Comparison of ENCODE assay signal across 8 mouse cellular contexts in the genomic region with DNA sequence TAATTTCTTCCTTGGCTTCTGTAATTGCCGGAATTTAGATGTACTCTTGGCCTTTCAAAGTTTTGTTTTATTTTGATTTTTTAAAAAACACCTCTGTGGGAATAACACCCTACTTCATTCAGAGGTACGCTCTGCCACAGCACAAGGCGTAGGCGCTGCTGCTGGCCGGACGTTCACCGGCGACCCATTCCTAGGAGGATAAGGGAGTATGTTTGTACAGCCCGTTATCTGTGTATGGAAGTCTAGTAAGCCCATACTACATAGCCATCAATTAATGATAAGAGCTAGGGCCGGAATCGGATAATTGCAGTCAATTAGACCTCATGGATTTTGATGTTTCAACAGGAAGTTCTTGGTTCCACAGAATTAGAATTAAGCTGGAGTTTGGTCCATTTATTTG. TPM values are rescaled to one million over a fixed set of nuclear protein-coding genes. Genes with fewer than 3 reads are reported as not detected.
DNase-seq lines count a peak whose midpoint lies in the region; ATAC-seq and TF ChIP-seq lines count a peak whose summit lies in the region.

No protein-coding gene starts in this region.

- WGBS in forebrain, embryonic 12.5 days: 2% methylated on average over 11 of the region's 11 CpGs
- under 1% methylated on average over 11 of the region's 11 CpGs for WGBS in intestine, embryonic 16.5 days
- WGBS in macrophage (ENCODE audit: missing documents): 2% methylated on average over 11 of the region's 11 CpGs

- DNase-seq in cerebellum, postnatal 10 days: peak; percentile 14 to 30
- no peak for DNase-seq in cerebellum, adult 8-10 months
- peak; percentile 60 for DNase-seq in MEL (ENCODE audit: low read depth, low spot score)
- DNase-seq in thymus, postnatal 10 days (ENCODE audit: low spot score in 2 of 2): peak; percentile 12 to 18
- no peak for DNase-seq in right cerebral cortex, postnatal 4 days

- no peak for TF ChIP-seq POLR2A in MEL (IDR thresholded peaks at IDR 0.05; ENCODE audit: control insufficient read depth in 1 of 2, insufficient read depth in 1 of 2, low read depth in 1 of 2, low read length in 2 of 2, poor library complexity in 1 of 2)

- peak overlapping the region; percentile 86 to 92 for H3K4me3 ChIP-seq in MEL (ENCODE audit: control insufficient read depth in 1 of 2, insufficient read depth in 1 of 2, low read depth in 2 of 2, low read length in 2 of 2)
- peak overlapping the region; percentile 96 for H3K4me3 ChIP-seq in forebrain, embryonic 12.5 days (replicated peaks)
- H3K4me3 ChIP-seq in intestine, embryonic 16.5 days (ENCODE audit: low read length): peak overlapping the region; percentile 98
- peak overlapping the region; percentile 92 for H3K4me3 ChIP-seq in macrophage (ENCODE audit: inconsistent target)

- H3K79me2 ChIP-seq in MEL (ENCODE audit: control insufficient read depth, insufficient read depth, low read length, poor library complexity) (peaks cover 22% of the 10 kb centered on the region), macrophage (ENCODE audit: inconsistent target) (peaks cover 53% of the 10 kb centered on the region)

- no peak for TF ChIP-seq CTCF in MEL (IDR thresholded peaks at IDR 0.05 in 2 of 3, conservative IDR thresholded peaks at IDR 0.05 in 1 of 3; ENCODE audit: control insufficient read depth in 1 of 3, insufficient read depth in 1 of 3, low read depth in 2 of 3, low read length in 3 of 3, poor library complexity in 1 of 3, severe bottlenecking in 1 of 3)

- H3K9me3 ChIP-seq in MEL (replicated peaks; ENCODE audit: insufficient read depth, low read length): no peaks in the 10 kb centered on the region
- no peaks in the 10 kb centered on the region for H3K9me3 ChIP-seq in forebrain, embryonic 12.5 days
- no peaks in the 10 kb centered on the region for H3K9me3 ChIP-seq in intestine, embryonic 16.5 days (ENCODE audit: control insufficient read depth, low read length)

- peaks cover 0 to 3% of the 10 kb centered on the region in 2 experiments; a peak in 1 of 4 replicates for H3K4me1 ChIP-seq in MEL (ENCODE audit: control insufficient read depth in 1 of 2, insufficient read depth in 2 of 2, low read length in 2 of 2)
- peaks cover 9% of the 10 kb centered on the region for H3K4me1 ChIP-seq in forebrain, embryonic 12.5 days
- peaks cover 2% of the 10 kb centered on the region; the same call in 1 of the 2 replicates for H3K4me1 ChIP-seq in intestine, embryonic 16.5 days (ENCODE audit: control insufficient read depth, insufficient read depth, low read length)

- TF ChIP-seq EP300 in MEL (IDR thresholded peaks at IDR 0.05; ENCODE audit: low read depth in 1 of 2, low read length in 2 of 2): peak in 1 of 2 experiments; percentile 1; a peak in 1 of 4 replicates

- peak overlapping the region; percentile 69 for H3K27ac ChIP-seq in MEL (ENCODE audit: control insufficient read depth, low read depth, low read length)
- peak overlapping the region; percentile 78 for H3K27ac ChIP-seq in forebrain, embryonic 12.5 days
- peak overlapping the region; percentile 88 for H3K27ac ChIP-seq in intestine, embryonic 16.5 days (ENCODE audit: low read length)
- H3K27ac ChIP-seq in macrophage: peak overlapping the region; percentile 24; the same call in 1 of the 2 replicates

- peak; percentile 56; the same call in 1 of the 2 replicates for ATAC-seq in forebrain, embryonic 12.5 days (ENCODE audit: low FRiP score)
- peak; percentile 56 for ATAC-seq in intestine, embryonic 16.5 days

- H3K9ac ChIP-seq in MEL (ENCODE audit: control insufficient read depth, low read depth, low read length, poor library complexity, severe bottlenecking): peak overlapping the region; percentile 91
- H3K9ac ChIP-seq in forebrain, embryonic 12.5 days: peak overlapping the region; percentile 92
- peak overlapping the region; percentile 92 for H3K9ac ChIP-seq in intestine, embryonic 16.5 days (ENCODE audit: low read depth, low read length)

- no peak for TF ChIP-seq RAD21 in MEL (IDR thresholded peaks at IDR 0.05; ENCODE audit: low read depth, low read length)

- peaks cover 8 to 13% of the 10 kb centered on the region in 2 experiments for H3K27me3 ChIP-seq in MEL (ENCODE audit: control insufficient read depth in 1 of 2, insufficient read depth in 2 of 2, low read length in 2 of 2)
- no peaks in the 10 kb centered on the region for H3K27me3 ChIP-seq in forebrain, embryonic 12.5 days
- H3K27me3 ChIP-seq in intestine, embryonic 16.5 days (replicated peaks; ENCODE audit: control insufficient read depth, insufficient read depth, low read length): no peaks in the 10 kb centered on the region

- peaks cover 0 to 7% of the 10 kb centered on the region in 2 experiments; a peak in 2 of 4 replicates for H3K36me3 ChIP-seq in MEL (ENCODE audit: control insufficient read depth in 1 of 2, insufficient read depth in 2 of 2, low read length in 2 of 2)
- peaks cover 24% of the 10 kb centered on the region for H3K36me3 ChIP-seq in forebrain, embryonic 12.5 days (replicated peaks)
- peaks cover 8% of the 10 kb centered on the region; the same call in 1 of the 2 replicates for H3K36me3 ChIP-seq in intestine, embryonic 16.5 days (ENCODE audit: control insufficient read depth, insufficient read depth, low read length)
- peaks cover 13% of the 10 kb centered on the region for H3K36me3 ChIP-seq in macrophage (ENCODE audit: inconsistent target)

- peak overlapping the region; percentile 72 for H3K4me2 ChIP-seq in forebrain, embryonic 12.5 days
- peak overlapping the region; percentile 55 for H3K4me2 ChIP-seq in intestine, embryonic 16.5 days (ENCODE audit: low read depth, low read length)

TF ChIP-seq in MEL, 35 proteins besides CTCF, POLR2A, EP300 and RAD21:
- TF ChIP-seq MAX (IDR thresholded peaks at IDR 0.05; ENCODE audit: low read length) (no peak), GATA1 (IDR thresholded peaks at IDR 0.05; ENCODE audit: low read depth, low read length) (peak; percentile 49; the same call in 1 of the 2 replicates)

RNA-seq across cellular contexts. Expression of gene Cnep1r1, which starts 0.5 kb away (rescaled TPM):
- 12.1 and 12.8 TPM in 2 replicates for total RNA-seq in MEL (2012; rRNA removed)
- 10 to 100 TPM in 1 of 2 experiments, not detected in 1; 31.2 TPM for polyA plus RNA-seq in MEL (2012; ENCODE audit: insufficient read depth in 1 of 2, insufficient read length in 2 of 2, low read depth in 1 of 2, low replicate concordance in 2 of 2, missing spikeins in 1 of 2)
- polyA plus RNA-seq in forebrain, embryonic 12.5 days (2016; fragmentation: Nextera tagmentation; extraction: Ambion mirVana): 51.4 and 52.0 TPM in 2 replicates
- 35.6 and 35.8 TPM in 2 replicates for polyA plus RNA-seq in intestine, embryonic 16.5 days (2015; fragmentation: Nextera tagmentation; extraction: Ambion mirVana)
- 10 to 100 TPM; 16.3 to 64.2 (median 41.8) TPM for total RNA-seq in macrophage (2018; cell fraction: chromatin; rRNA removed)
- 10 to 100 TPM; 28.4 to 38.7 (median 34.9) TPM for total RNA-seq in macrophage (2018; cell fraction: cytosol; rRNA removed)
- total RNA-seq in macrophage (2018; cell fraction: nucleus; rRNA removed): 10 to 100 TPM; 18.3 to 71.2 (median 47.5) TPM
- polyA plus RNA-seq in macrophage (2018): 35.1 to 43.4 TPM (median 37.8 TPM) in 3 replicates

RNA-seq across cellular contexts. Expression of gene Heatr3, which starts 18.6 kb away (rescaled TPM):
- total RNA-seq in MEL (2012; rRNA removed): 52.9 and 60.3 TPM in 2 replicates
- 10 to 100 TPM in 1 of 2 experiments, not detected in 1; 59.6 TPM for polyA plus RNA-seq in MEL (2012; ENCODE audit: insufficient read depth in 1 of 2, insufficient read length in 2 of 2, low read depth in 1 of 2, low replicate concordance in 2 of 2, missing spikeins in 1 of 2)
- polyA plus RNA-seq in forebrain, embryonic 12.5 days (2016; fragmentation: Nextera tagmentation; extraction: Ambion mirVana): 43.3 and 43.7 TPM in 2 replicates
- polyA plus RNA-seq in intestine, embryonic 16.5 days (2015; fragmentation: Nextera tagmentation; extraction: Ambion mirVana): 30.1 and 31.0 TPM in 2 replicates
- total RNA-seq in macrophage (2018; cell fraction: chromatin; rRNA removed): 10 to 100 TPM in 23 of 26 experiments, 1 to 10 TPM in 3; 6.6 to 45.9 (median 21.6) TPM
- 10 to 100 TPM in 25 of 26 experiments, 1 to 10 TPM in 1; 9.7 to 18.5 (median 15.4) TPM for total RNA-seq in macrophage (2018; cell fraction: cytosol; rRNA removed)
- 10 to 100 TPM in 21 of 26 experiments, 1 to 10 TPM in 5; 5.9 to 55.5 (median 15.8) TPM for total RNA-seq in macrophage (2018; cell fraction: nucleus; rRNA removed)
- polyA plus RNA-seq in macrophage (2018): 10.9 to 28.0 TPM (median 12.5 TPM) in 3 replicates

Comparison
In these comparisons a context has a peak if more than half of its experiments do, and no peak if none do; other contexts are left out.
1. DNase-seq: peak in cerebellum, postnatal 10 days (2 of 2), MEL (single experiment) and thymus, postnatal 10 days (2 of 2); none in cerebellum, adult 8-10 months (single experiment) and right cerebral cortex, postnatal 4 days (single experiment).
2. H3K27ac ChIP-seq: peak in every context shown above with its lines; median percentile 88 in intestine, embryonic 16.5 days; 78 in forebrain, embryonic 12.5 days; 69 in MEL; 24 in macrophage.
3. Peak in every context shown above with its lines, with median percentiles within 50 percentile points of each other: H3K4me3 ChIP-seq and H3K9ac ChIP-seq.